10 mouse cellular contexts compared by ENCODE assay signal in the genomic region with DNA sequence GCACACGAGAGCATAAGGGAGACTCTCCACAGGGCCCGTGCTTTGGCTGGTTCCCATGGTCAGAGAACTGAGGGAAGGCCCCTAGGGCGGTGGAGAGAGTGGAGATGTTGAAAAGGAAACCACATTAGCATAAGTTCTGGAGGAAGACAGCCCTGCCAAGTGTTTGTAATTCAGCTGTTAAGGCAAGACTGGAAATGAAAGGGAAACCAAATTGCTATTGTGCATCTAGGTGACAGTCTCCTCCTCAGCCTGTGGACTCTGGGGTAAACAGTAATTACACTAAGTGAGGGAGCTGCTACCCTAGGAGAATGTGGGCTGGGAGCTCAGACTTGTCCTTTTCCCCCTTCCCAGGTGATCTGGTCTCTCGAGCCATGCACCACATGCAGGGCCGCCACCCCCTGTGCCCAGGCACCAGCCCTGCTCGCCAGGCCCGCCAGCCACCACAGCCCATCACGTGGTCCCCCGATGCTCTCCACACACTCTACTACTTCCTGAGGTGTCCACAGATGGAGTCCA.
DNase-seq lines count a peak whose midpoint lies in the region; ATAC-seq and TF ChIP-seq lines count a peak whose summit lies in the region.
"Had no signal": no experiment of that assay in that cellular context is flagged by ENCODE, and none has a peak within 500 bp of the region (broad histone marks: within the 10 kb centered on the region; RNA-seq: fewer than 3 reads in every experiment).

No protein-coding gene starts in this region.

- no peak for TF ChIP-seq EP300 in liver, postnatal 0 days (IDR thresholded peaks at IDR 0.05; ENCODE audit: low read depth)

- H3K4me3 ChIP-seq in liver, postnatal 0 days (ENCODE audit: low read depth, low read length), result no peak overlapping the region
- no peak overlapping the region for H3K4me3 ChIP-seq in heart, embryonic 15.5 days
- no peak overlapping the region for H3K4me3 ChIP-seq in neural tube, embryonic 14.5 days (ENCODE audit: low read depth, low read length)
- H3K4me3 ChIP-seq in liver, embryonic 12.5 days, result no peak overlapping the region
- H3K4me3 ChIP-seq: embryonic facial prominence, embryonic 13.5 days; layer of hippocampus, adult 2 months had no signal

- H3K9ac ChIP-seq in liver, postnatal 0 days (replicated peaks), result 0 out of 2 replicates have a peak overlapping the region, but pooled peaks have one; percentile 30
- H3K9ac ChIP-seq in heart, embryonic 15.5 days, result no peak overlapping the region; the same call in 1 of the 2 replicates
- H3K9ac ChIP-seq in neural tube, embryonic 14.5 days (replicated peaks; ENCODE audit: low read depth, low read length), result no peak overlapping the region
- no peak overlapping the region for H3K9ac ChIP-seq in liver, embryonic 12.5 days
- H3K9ac ChIP-seq: embryonic facial prominence, embryonic 13.5 days had no signal

- TF ChIP-seq CTCF in liver, postnatal 0 days (IDR thresholded peaks at IDR 0.05; ENCODE audit: low read depth), result no peak

- H3K9me3 ChIP-seq in liver, postnatal 0 days (ENCODE audit: low read length), result no peaks in the 10 kb centered on the region
- H3K9me3 ChIP-seq in heart, embryonic 15.5 days (replicated peaks), result no peaks in the 10 kb centered on the region
- H3K9me3 ChIP-seq in neural tube, embryonic 14.5 days (ENCODE audit: control insufficient read depth, low read length), result no peaks in the 10 kb centered on the region
- H3K9me3 ChIP-seq in liver, embryonic 12.5 days (replicated peaks), result no peaks in the 10 kb centered on the region
- H3K9me3 ChIP-seq: embryonic facial prominence, embryonic 13.5 days had no signal

- 54% methylated on average over 9 of the region's 9 CpGs for WGBS in liver, postnatal 0 days (ENCODE audit: insufficient replicate concordance)
- WGBS in heart, embryonic 15.5 days, result 80% methylated on average over 9 of the region's 9 CpGs
- 69% methylated on average over 9 of the region's 9 CpGs for WGBS in neural tube, embryonic 14.5 days
- WGBS in liver, embryonic 12.5 days (ENCODE audit: insufficient replicate concordance), result 70% methylated on average over 9 of the region's 9 CpGs

- no peaks in the 10 kb centered on the region for H3K36me3 ChIP-seq in liver, postnatal 0 days (replicated peaks; ENCODE audit: insufficient read depth, low read length)
- no peaks in the 10 kb centered on the region for H3K36me3 ChIP-seq in heart, embryonic 15.5 days
- no peaks in the 10 kb centered on the region for H3K36me3 ChIP-seq in neural tube, embryonic 14.5 days (ENCODE audit: control insufficient read depth, insufficient read depth, low read length)
- no peaks in the 10 kb centered on the region for H3K36me3 ChIP-seq in liver, embryonic 12.5 days
- H3K36me3 ChIP-seq: embryonic facial prominence, embryonic 13.5 days had no signal

- H3K4me1 ChIP-seq in liver, postnatal 0 days (ENCODE audit: insufficient read depth), result peaks cover 24% of the 10 kb centered on the region
- peaks cover 29% of the 10 kb centered on the region for H3K4me1 ChIP-seq in heart, embryonic 15.5 days (replicated peaks)
- H3K4me1 ChIP-seq in neural tube, embryonic 14.5 days (ENCODE audit: control insufficient read depth, insufficient read depth, low read length), result no peaks in the 10 kb centered on the region
- H3K4me1 ChIP-seq in liver, embryonic 12.5 days, result peaks cover 14% of the 10 kb centered on the region

- DNase-seq in liver, postnatal 0 days, result no peak
- DNase-seq in liver, result no peak
- peak; percentile 25 for DNase-seq in R1 (ENCODE audit: low read depth, low spot score)
- DNase-seq in adrenal gland, adult (ENCODE audit: inconsistent age in 2 of 2, low spot score in 1 of 2), result no peak
- no peak for DNase-seq in embryo, embryonic 11 days

- H3K27ac ChIP-seq in liver, postnatal 0 days (ENCODE audit: low read depth), result peak overlapping the region; percentile 76
- peak overlapping the region; percentile 70 for H3K27ac ChIP-seq in heart, embryonic 15.5 days
- no peak overlapping the region for H3K27ac ChIP-seq in neural tube, embryonic 14.5 days (ENCODE audit: low read depth, low read length)
- H3K27ac ChIP-seq in liver, embryonic 12.5 days, result no peak overlapping the region
- H3K27ac ChIP-seq: embryonic facial prominence, embryonic 13.5 days had no signal

- peak overlapping the region; percentile 48 for H3K4me2 ChIP-seq in liver, postnatal 0 days (ENCODE audit: low read depth, low read length)
- no peak overlapping the region for H3K4me2 ChIP-seq in heart, embryonic 15.5 days
- H3K4me2 ChIP-seq in neural tube, embryonic 14.5 days (ENCODE audit: low read depth, low read length), result no peak overlapping the region
- no peak overlapping the region for H3K4me2 ChIP-seq in liver, embryonic 12.5 days
- H3K4me2 ChIP-seq: embryonic facial prominence, embryonic 13.5 days had no signal

- H3K27me3 ChIP-seq in liver, postnatal 0 days (ENCODE audit: insufficient read depth, low read length), result no peaks in the 10 kb centered on the region
- no peaks in the 10 kb centered on the region for H3K27me3 ChIP-seq in heart, embryonic 15.5 days
- no peaks in the 10 kb centered on the region for H3K27me3 ChIP-seq in neural tube, embryonic 14.5 days (ENCODE audit: control insufficient read depth, insufficient read depth, low read length)
- H3K27me3 ChIP-seq in liver, embryonic 12.5 days (replicated peaks), result 0 out of 2 replicates have a peak, but pooled peaks cover 7% of the 10 kb centered on the region
- H3K27me3 ChIP-seq: embryonic facial prominence, embryonic 13.5 days had no signal

- ATAC-seq in liver, postnatal 0 days, result peak; percentile 22; the same call in 1 of the 2 replicates
- no peak; the same call in 1 of the 2 replicates for ATAC-seq in heart, embryonic 15.5 days (replicated peaks; ENCODE audit: insufficient number of reproducible peaks, insufficient read depth, low FRiP score, low read depth)
- peak; percentile 68; the same call in 1 of the 2 replicates for ATAC-seq in neural tube, embryonic 14.5 days (ENCODE audit: low read depth)
- no peak for ATAC-seq in liver, embryonic 12.5 days

Comparison
In these comparisons a context has a peak if more than half of its experiments do, and no peak if none do; other contexts are left out.
1. ATAC-seq: peak in liver, postnatal 0 days (single experiment) and neural tube, embryonic 14.5 days (single experiment); none in heart, embryonic 15.5 days (single experiment) and liver, embryonic 12.5 days (single experiment).
2. H3K27ac ChIP-seq: peak in liver, postnatal 0 days (single experiment) and heart, embryonic 15.5 days (single experiment); none in neural tube, embryonic 14.5 days (single experiment) and liver, embryonic 12.5 days (single experiment).